Mouse (Mus musculus): ENCODE measurements at regions not wholly inside any gene's neighbourhood (a gene's known extent, or its start where the extent isn't known, plus 50 kb on each side); places are given as distances from the start of the nearest gene placed in this dataset.

- TF ChIP-seq CTCF (IDR thresholded peaks at IDR 0.05; ENCODE audit: low read depth, low read length) = no peak
- no peak for TF ChIP-seq POLR2A (IDR thresholded peaks at IDR 0.05; ENCODE audit: extremely low read depth, insufficient read depth, low read length)
Observed at GRCm38 (mm10) chr16:55539179-55539578, 241.4 kb upstream of the Zpld1 start.
